Mouse (Mus musculus): Measurements from ENCODE around the gene Fntb. TPM values are rescaled to one million over a fixed set of nuclear protein-coding genes. Genes with fewer than 3 reads are reported as not detected.

Gene Fntb
- polyA plus RNA-seq, 1 experiment from 2014 or later = 18.9 TPM

GRCm38 (mm10) chr12:76820615-76821014, 55.2 kb downstream of the Fntb start:
- H3K27ac ChIP-seq (ENCODE audit: low read length) = 0 out of 2 replicates have a peak overlapping the region, but pooled peaks have one; percentile 1
- no peaks in the 10 kb centered on the region for H3K9me3 ChIP-seq (ENCODE audit: low read length)
- DNase-seq (ENCODE audit: low spot score) (no peak), ATAC-seq (no peak)
- no peak overlapping the region for H3K9ac ChIP-seq (replicated peaks; ENCODE audit: low read depth)
- peak overlapping the region; percentile 98 for H3K4me2 ChIP-seq (replicated peaks; ENCODE audit: low read depth, low read length)
- no peak overlapping the region for H3K4me3 ChIP-seq (ENCODE audit: low read depth, low read length)
- no peaks in the 10 kb centered on the region for H3K36me3 ChIP-seq (ENCODE audit: insufficient read depth, low read length)
- WGBS = 42% methylated on average over 4 of the region's 4 CpGs
- TF ChIP-seq CTCF (IDR thresholded peaks at IDR 0.05) (no peak), EP300 (IDR thresholded peaks at IDR 0.05) (no peak)
- peaks cover 15% of the 10 kb centered on the region; the same call in 1 of the 2 replicates for H3K4me1 ChIP-seq (ENCODE audit: insufficient read depth, low read depth, low read length)
- H3K27me3 ChIP-seq (replicated peaks; ENCODE audit: insufficient read depth, low read length) = 0 out of 2 replicates have a peak, but pooled peaks cover 8% of the 10 kb centered on the region

DNA sequence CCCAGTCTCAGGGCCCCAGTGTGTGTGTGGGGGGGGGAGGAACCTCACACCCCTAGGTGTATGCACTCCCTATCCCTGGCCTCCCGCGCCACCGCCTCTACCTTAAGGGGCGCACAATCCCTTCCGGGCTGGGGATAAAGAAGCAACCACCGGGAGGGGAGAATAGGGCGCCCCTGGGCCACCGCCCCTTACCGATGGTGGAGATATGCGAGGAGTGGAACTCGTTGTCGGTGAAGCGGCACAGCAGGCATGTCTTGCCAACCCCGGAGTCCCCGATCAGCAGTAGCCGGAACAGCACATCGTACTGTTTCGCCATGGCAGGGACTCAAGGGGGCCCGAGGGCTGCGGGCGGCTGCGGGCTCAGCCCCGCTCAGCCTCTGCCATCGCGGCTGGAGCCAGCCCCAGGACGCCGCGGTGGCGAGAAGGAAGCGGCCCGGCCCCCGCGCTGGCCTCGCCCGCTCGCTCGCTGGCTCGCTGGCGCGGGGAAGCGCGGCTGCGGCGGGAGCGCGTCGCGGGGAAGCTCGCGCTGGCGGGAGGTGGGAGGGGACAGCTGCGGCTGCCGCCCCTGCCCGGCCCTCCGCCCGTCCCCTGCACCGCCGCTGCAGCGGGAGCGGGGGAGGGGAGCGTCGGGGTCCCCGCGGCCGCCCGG, 56.7 kb downstream of the Fntb start:
- Histone ChIP-seq H3K27ac (ENCODE audit: low read length) (peak overlapping the region; percentile 54; the same call in 1 of the 2 replicates), H3K4me2 (replicated peaks; ENCODE audit: low read depth, low read length) (peak overlapping the region; percentile 98), H3K9ac (replicated peaks; ENCODE audit: low read depth) (peak overlapping the region; percentile 55), H3K4me1 (ENCODE audit: insufficient read depth, low read depth, low read length) (peaks cover 15% of the 10 kb centered on the region; the same call in 1 of the 2 replicates), H3K9me3 (ENCODE audit: low read length) (no peaks in the 10 kb centered on the region), H3K36me3 (ENCODE audit: insufficient read depth, low read length) (no peaks in the 10 kb centered on the region), H3K27me3 (replicated peaks; ENCODE audit: insufficient read depth, low read length) (0 out of 2 replicates have a peak, but pooled peaks cover 8% of the 10 kb centered on the region), H3K4me3 (ENCODE audit: low read depth, low read length) (peak overlapping the region; percentile 66)
- ATAC-seq = peak; percentile 40
- WGBS = under 1% methylated on average over 28 of the region's 66 CpGs
- TF ChIP-seq EP300 (IDR thresholded peaks at IDR 0.05) (no peak), CTCF (IDR thresholded peaks at IDR 0.05) (0 out of 2 replicates have a peak, but pooled peaks have one; percentile 7)
- peak; percentile 59 for DNase-seq (ENCODE audit: low spot score)

DNA sequence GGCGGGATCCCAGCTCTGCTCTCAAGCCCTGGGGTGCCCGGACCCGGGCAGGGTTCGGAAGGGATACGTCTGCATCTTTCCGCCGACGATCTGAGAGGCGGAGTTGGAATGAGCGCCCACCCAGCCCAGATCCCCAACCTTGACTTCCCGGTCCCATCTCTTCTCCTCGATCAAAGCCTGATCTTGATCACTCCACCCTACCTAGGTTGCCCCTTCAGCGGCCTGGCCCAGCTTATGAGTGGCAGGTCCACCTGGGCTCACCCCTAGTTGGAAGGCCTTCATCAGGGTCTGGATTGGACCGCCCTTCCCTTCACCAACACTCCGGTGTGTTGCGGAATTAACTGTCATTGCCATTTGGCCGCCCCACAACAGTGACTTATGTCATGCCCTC, 57.3 kb downstream of the Fntb start, which contains the start of gene Rab15:
Gene Rab15, minus strand, starts transcription at position 258 of the 391 bp plus-strand sequence.
- H3K27ac ChIP-seq (ENCODE audit: low read length) = peak within 1 kb of the TSS; percentile 54; the same call in 1 of the 2 replicates
- H3K4me2 ChIP-seq (replicated peaks; ENCODE audit: low read depth, low read length) = peak within 1 kb of the TSS; percentile 98
- H3K27me3 ChIP-seq (replicated peaks; ENCODE audit: insufficient read depth, low read length) = 0 out of 2 replicates have a peak, but pooled peaks cover 8% of the 10 kb centered on the region
- peak within 1 kb of the TSS; percentile 55 for H3K9ac ChIP-seq (replicated peaks; ENCODE audit: low read depth)
- peak within 1 kb of the TSS; percentile 66 for H3K4me3 ChIP-seq (ENCODE audit: low read depth, low read length)
- H3K9me3 ChIP-seq (ENCODE audit: low read length) = no peaks in the 10 kb centered on the region
- ATAC-seq (no peak), DNase-seq (ENCODE audit: low spot score) (peak; percentile 21)
- H3K4me1 ChIP-seq (ENCODE audit: insufficient read depth, low read depth, low read length) = peaks cover 15% of the 10 kb centered on the region; the same call in 1 of the 2 replicates
- no peak for TF ChIP-seq CTCF (IDR thresholded peaks at IDR 0.05)
- no peak for TF ChIP-seq EP300 (IDR thresholded peaks at IDR 0.05)
- 5% methylated on average over 15 of the region's 17 CpGs for WGBS
- no peaks in the 10 kb centered on the region for H3K36me3 ChIP-seq (ENCODE audit: insufficient read depth, low read length)

DNA sequence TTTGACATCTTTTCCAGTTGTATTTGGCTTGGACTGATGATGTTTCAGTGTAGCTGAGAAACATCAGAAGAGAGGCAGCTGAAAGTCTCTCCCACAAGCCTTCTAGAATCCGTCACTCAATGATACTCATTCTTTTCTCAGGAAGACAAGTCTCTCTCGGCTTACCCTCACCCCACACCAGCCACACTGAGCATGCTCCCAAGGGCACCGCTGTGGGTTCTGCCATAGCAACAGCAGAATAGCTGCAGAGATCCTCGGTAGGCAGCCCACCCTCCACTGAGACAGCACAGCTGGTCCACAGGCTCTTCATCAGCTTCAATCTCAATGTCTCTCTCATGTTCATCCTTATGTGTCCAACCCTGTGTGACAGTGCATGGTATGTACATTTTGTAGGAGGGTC, 59.9 kb downstream of the Fntb start:
- peaks cover 12% of the 10 kb centered on the region; the same call in 1 of the 2 replicates for H3K4me1 ChIP-seq (ENCODE audit: insufficient read depth, low read depth, low read length)
- DNase-seq (ENCODE audit: low spot score) = no peak
- H3K27me3 ChIP-seq (replicated peaks; ENCODE audit: insufficient read depth, low read length) = 0 out of 2 replicates have a peak, but pooled peaks cover 8% of the 10 kb centered on the region
- TF ChIP-seq EP300 (IDR thresholded peaks at IDR 0.05) = no peak
- 64% methylated on average over 4 of the region's 4 CpGs for WGBS
- no peaks in the 10 kb centered on the region for H3K9me3 ChIP-seq (ENCODE audit: low read length)
- no peak overlapping the region for H3K27ac ChIP-seq (ENCODE audit: low read length)
- H3K4me2 ChIP-seq (replicated peaks; ENCODE audit: low read depth, low read length) = no peak overlapping the region
- H3K9ac ChIP-seq (replicated peaks; ENCODE audit: low read depth) = no peak overlapping the region
- no peaks in the 10 kb centered on the region for H3K36me3 ChIP-seq (ENCODE audit: insufficient read depth, low read length)
- no peak overlapping the region for H3K4me3 ChIP-seq (ENCODE audit: low read depth, low read length)
- no peak for ATAC-seq

GRCm38 (mm10) chr12:76832704-76833103, 67.3 kb downstream of the Fntb start:
- Histone ChIP-seq H3K27me3 (replicated peaks; ENCODE audit: insufficient read depth, low read length) (no peaks in the 10 kb centered on the region), H3K4me1 (ENCODE audit: insufficient read depth, low read depth, low read length) (no peaks in the 10 kb centered on the region), H3K4me3 (ENCODE audit: low read depth, low read length) (no peak overlapping the region), H3K27ac (ENCODE audit: low read length) (no peak overlapping the region), H3K4me2 (replicated peaks; ENCODE audit: low read depth, low read length) (no peak overlapping the region), H3K36me3 (ENCODE audit: insufficient read depth, low read length) (no peaks in the 10 kb centered on the region), H3K9ac (replicated peaks; ENCODE audit: low read depth) (no peak overlapping the region), H3K9me3 (ENCODE audit: low read length) (no peaks in the 10 kb centered on the region)
- ATAC-seq (no peak), DNase-seq (ENCODE audit: low spot score) (peak; percentile 78)
- TF ChIP-seq CTCF (IDR thresholded peaks at IDR 0.05) (peak; percentile 82), EP300 (IDR thresholded peaks at IDR 0.05) (no peak)
- WGBS = 8% methylated on average over 3 of the region's 3 CpGs

GRCm38 (mm10) chr12:76837101-76837843, 71.9 kb downstream of the Fntb start:
- peak; percentile 99 for ATAC-seq
- H3K9ac ChIP-seq (replicated peaks; ENCODE audit: low read depth) = peak overlapping the region; percentile 61
- no peaks in the 10 kb centered on the region for H3K36me3 ChIP-seq (ENCODE audit: insufficient read depth, low read length)
- TF ChIP-seq CTCF (IDR thresholded peaks at IDR 0.05) (peak; percentile 87), EP300 (IDR thresholded peaks at IDR 0.05) (no peak)
- DNase-seq (ENCODE audit: low spot score) = peak; percentile 98
- no peaks in the 10 kb centered on the region for H3K9me3 ChIP-seq (ENCODE audit: low read length)
- H3K27ac ChIP-seq (ENCODE audit: low read length) = peak overlapping the region; percentile 69
- peak overlapping the region; percentile 64 for H3K4me2 ChIP-seq (replicated peaks; ENCODE audit: low read depth, low read length)
- no peaks in the 10 kb centered on the region for H3K27me3 ChIP-seq (replicated peaks; ENCODE audit: insufficient read depth, low read length)
- WGBS = under 1% methylated on average over 43 of the region's 43 CpGs
- H3K4me3 ChIP-seq (ENCODE audit: low read depth, low read length) = peak overlapping the region; percentile 59
- H3K4me1 ChIP-seq (ENCODE audit: insufficient read depth, low read depth, low read length) = no peaks in the 10 kb centered on the region; the same call in 1 of the 2 replicates
